Mouse (Mus musculus): ENCODE measurements around the gene Herc3. TPM values are rescaled to one million over a fixed set of nuclear protein-coding genes. Genes with fewer than 3 reads are reported as not detected.
"Not testable (repeated sequence)": the region's sequence is repeated elsewhere in the genome, so short reads cannot be mapped to it uniquely, and the experiment has no call there.

The Herc3 gene
- polyA plus RNA-seq, 1 experiment = 95.9 TPM

DNA sequence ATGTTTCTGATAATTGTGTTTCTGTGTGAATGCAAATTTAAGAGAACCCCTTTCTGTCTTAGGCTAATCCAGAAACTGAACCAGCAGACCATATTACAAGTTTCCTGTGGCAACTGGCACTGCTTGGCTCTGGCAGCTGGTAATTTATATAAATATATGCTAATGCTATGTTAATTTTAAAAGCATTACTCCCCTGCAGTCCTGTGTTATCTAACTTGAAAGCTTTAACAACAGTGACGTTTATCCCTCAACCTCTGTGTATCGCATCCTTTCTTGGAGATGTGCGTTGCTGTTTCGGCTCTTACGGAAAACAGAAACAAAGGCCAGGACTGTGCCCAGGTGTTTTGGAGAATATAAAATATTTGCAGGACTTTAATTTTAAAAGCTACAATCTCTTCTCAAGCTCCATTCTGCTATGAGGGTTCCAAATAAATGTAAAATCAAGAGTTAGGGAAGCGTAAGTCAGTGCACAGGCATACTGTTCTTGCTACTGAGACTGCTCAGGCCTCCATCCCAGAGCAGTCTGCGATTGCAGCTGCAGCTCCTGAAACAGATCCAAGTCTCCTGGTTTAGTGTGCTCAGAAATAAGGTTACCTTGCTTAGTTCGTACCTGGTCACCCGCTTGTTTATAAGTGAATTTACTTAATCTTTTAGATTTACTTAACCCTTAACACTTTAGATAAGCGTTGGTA is 24.6 kb downstream of the Herc3 start:
- TF ChIP-seq CTCF (IDR thresholded peaks at IDR 0.05; ENCODE audit: borderline replicate concordance, control insufficient read depth, extremely low read depth, insufficient read depth, low read length, poor library complexity) (no peak), POLR2A (IDR thresholded peaks at IDR 0.05; ENCODE audit: control insufficient read depth, extremely low read depth, insufficient read depth, low read length, poor library complexity) (no peak)

GRCm38 (mm10) chr6:58856494-58856893 is 25.2 kb downstream of the Herc3 start:
- 95% methylated on average over 2 of the region's 2 CpGs for WGBS
- no peak overlapping the region for H3K27ac ChIP-seq (ENCODE audit: control insufficient read depth, insufficient read depth, low read length)
- no peak overlapping the region for H3K4me3 ChIP-seq (ENCODE audit: control insufficient read depth, insufficient read depth, low read length)
- no peaks in the 10 kb centered on the region for H3K4me1 ChIP-seq (replicated peaks; ENCODE audit: control insufficient read depth, insufficient read depth, low read length)
- H3K36me3 ChIP-seq (ENCODE audit: control insufficient read depth, insufficient read depth, low read length) = peaks cover 50% of the 10 kb centered on the region
- TF ChIP-seq CTCF (IDR thresholded peaks at IDR 0.05; ENCODE audit: borderline replicate concordance, control insufficient read depth, extremely low read depth, insufficient read depth, low read length, poor library complexity) = no peak
- no peak for TF ChIP-seq POLR2A (IDR thresholded peaks at IDR 0.05; ENCODE audit: control insufficient read depth, extremely low read depth, insufficient read depth, low read length, poor library complexity)
- no peak for DNase-seq
- no peaks in the 10 kb centered on the region for H3K27me3 ChIP-seq (ENCODE audit: control insufficient read depth, insufficient read depth, low read length)

More for the DNA sequence above, 24.6 kb downstream of the Herc3 start:
- no peak for DNase-seq
- WGBS = 96% methylated on average over 10 of the region's 10 CpGs
- H3K27me3 ChIP-seq (ENCODE audit: control insufficient read depth, insufficient read depth, low read length) = no peaks in the 10 kb centered on the region
- H3K36me3 ChIP-seq (ENCODE audit: control insufficient read depth, insufficient read depth, low read length) = peaks cover 50% of the 10 kb centered on the region
- no peak overlapping the region for H3K4me3 ChIP-seq (ENCODE audit: control insufficient read depth, insufficient read depth, low read length)
- no peaks in the 10 kb centered on the region for H3K4me1 ChIP-seq (replicated peaks; ENCODE audit: control insufficient read depth, insufficient read depth, low read length)
- no peak overlapping the region for H3K27ac ChIP-seq (ENCODE audit: control insufficient read depth, insufficient read depth, low read length)

DNA sequence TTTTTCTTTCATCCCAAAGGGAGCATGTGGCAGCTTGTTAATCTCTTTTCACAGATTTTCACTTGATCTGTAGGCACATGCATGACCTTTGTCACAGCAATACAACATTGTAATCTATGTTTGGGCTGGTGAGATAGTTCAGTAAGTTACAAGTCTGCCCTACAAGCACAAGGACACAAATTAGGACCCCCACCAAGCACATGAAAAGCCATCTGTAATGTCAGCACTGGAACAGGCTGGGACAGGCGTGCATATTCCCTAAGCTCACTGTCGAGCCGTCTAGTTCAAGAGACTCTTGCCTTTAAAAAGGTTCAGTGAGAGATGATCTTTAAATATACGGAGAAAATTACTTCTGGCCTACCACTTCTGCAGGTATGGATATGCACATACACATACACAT is 28.3 kb downstream of the Herc3 start:
- Histone ChIP-seq H3K4me1 (replicated peaks; ENCODE audit: control insufficient read depth, insufficient read depth, low read length) (no peaks in the 10 kb centered on the region), H3K4me3 (ENCODE audit: control insufficient read depth, insufficient read depth, low read length) (no peak overlapping the region), H3K27ac (ENCODE audit: control insufficient read depth, insufficient read depth, low read length) (no peak overlapping the region), H3K36me3 (ENCODE audit: control insufficient read depth, insufficient read depth, low read length) (peaks cover 60% of the 10 kb centered on the region), H3K27me3 (ENCODE audit: control insufficient read depth, insufficient read depth, low read length) (no peaks in the 10 kb centered on the region)
- no peak for TF ChIP-seq POLR2A (IDR thresholded peaks at IDR 0.05; ENCODE audit: control insufficient read depth, extremely low read depth, insufficient read depth, low read length, poor library complexity)
- TF ChIP-seq CTCF (IDR thresholded peaks at IDR 0.05; ENCODE audit: borderline replicate concordance, control insufficient read depth, extremely low read depth, insufficient read depth, low read length, poor library complexity) = no peak
- WGBS = 96% methylated on average over 4 of the region's 4 CpGs
- no peak for DNase-seq

DNA sequence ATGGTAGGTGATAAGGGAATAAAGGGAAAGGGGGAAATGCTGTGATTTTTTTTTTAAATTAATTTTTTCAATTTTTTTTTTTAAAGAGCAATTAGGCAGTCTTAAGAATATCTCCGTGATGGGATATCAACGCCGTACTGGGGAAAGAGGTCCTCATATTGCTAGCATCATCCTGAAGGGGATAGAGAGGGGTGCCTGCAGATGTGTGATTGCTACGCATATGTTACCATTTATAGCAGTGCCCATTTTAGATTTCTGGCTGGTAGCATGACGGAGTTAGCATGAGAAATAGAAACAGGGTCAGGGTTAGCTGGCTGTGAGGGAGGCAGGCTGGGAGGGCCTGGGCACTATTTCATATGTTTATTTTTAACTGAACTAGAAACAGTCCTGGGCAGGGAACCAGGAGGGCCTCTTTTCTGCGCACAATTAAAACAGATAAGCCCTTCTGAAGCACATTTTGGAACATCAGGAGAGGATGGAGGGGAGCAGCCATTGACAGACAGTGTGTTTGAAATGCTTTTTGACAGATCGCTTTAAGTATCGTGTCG is 31.3 kb downstream of the Herc3 start:
- 97% methylated on average over 9 of the region's 9 CpGs for WGBS
- Histone ChIP-seq H3K4me1 (replicated peaks; ENCODE audit: control insufficient read depth, insufficient read depth, low read length) (no peaks in the 10 kb centered on the region), H3K36me3 (ENCODE audit: control insufficient read depth, insufficient read depth, low read length) (peaks cover 33% of the 10 kb centered on the region), H3K27ac (ENCODE audit: control insufficient read depth, insufficient read depth, low read length) (no peak overlapping the region), H3K27me3 (ENCODE audit: control insufficient read depth, insufficient read depth, low read length) (no peaks in the 10 kb centered on the region), H3K4me3 (ENCODE audit: control insufficient read depth, insufficient read depth, low read length) (no peak overlapping the region)
- DNase-seq = no peak
- no peak for TF ChIP-seq CTCF (IDR thresholded peaks at IDR 0.05; ENCODE audit: borderline replicate concordance, control insufficient read depth, extremely low read depth, insufficient read depth, low read length, poor library complexity)
- no peak for TF ChIP-seq POLR2A (IDR thresholded peaks at IDR 0.05; ENCODE audit: control insufficient read depth, extremely low read depth, insufficient read depth, low read length, poor library complexity)

GRCm38 (mm10) chr6:58863631-58864235 is 32.5 kb downstream of the Herc3 start:
- no peak for TF ChIP-seq CTCF (IDR thresholded peaks at IDR 0.05; ENCODE audit: borderline replicate concordance, control insufficient read depth, extremely low read depth, insufficient read depth, low read length, poor library complexity)
- no peak for TF ChIP-seq POLR2A (IDR thresholded peaks at IDR 0.05; ENCODE audit: control insufficient read depth, extremely low read depth, insufficient read depth, low read length, poor library complexity)
- Histone ChIP-seq H3K4me1 (replicated peaks; ENCODE audit: control insufficient read depth, insufficient read depth, low read length) (no peaks in the 10 kb centered on the region), H3K4me3 (ENCODE audit: control insufficient read depth, insufficient read depth, low read length) (no peak overlapping the region), H3K36me3 (ENCODE audit: control insufficient read depth, insufficient read depth, low read length) (peaks cover 30% of the 10 kb centered on the region), H3K27me3 (ENCODE audit: control insufficient read depth, insufficient read depth, low read length) (no peaks in the 10 kb centered on the region), H3K27ac (ENCODE audit: control insufficient read depth, insufficient read depth, low read length) (no peak overlapping the region)
- no peak for DNase-seq
- WGBS = 96% methylated on average over 4 of the region's 4 CpGs

DNA sequence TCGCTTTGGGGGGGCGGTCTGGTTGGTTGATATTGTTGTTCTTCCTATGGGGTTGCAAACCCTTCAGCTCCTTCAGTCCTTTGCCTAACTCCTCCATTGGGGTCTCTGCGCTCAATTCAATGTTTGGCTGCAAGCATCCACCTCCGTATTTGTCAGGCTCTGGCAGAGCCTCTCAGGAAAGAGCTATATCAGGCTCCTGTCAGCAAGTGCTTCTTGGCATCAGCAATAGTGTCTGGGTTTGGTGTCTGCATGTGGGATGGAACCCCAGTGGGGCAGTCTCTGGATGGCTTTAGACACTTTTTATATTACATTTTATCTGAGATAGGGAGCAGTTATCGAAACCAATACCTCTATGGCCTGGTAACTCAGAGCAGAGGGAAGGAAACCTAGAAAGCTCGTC is 36.6 kb downstream of the Herc3 start:
- not testable (repeated sequence) for H3K4me3 ChIP-seq (ENCODE audit: control insufficient read depth, insufficient read depth, low read length); H3K27me3 ChIP-seq (ENCODE audit: control insufficient read depth, insufficient read depth, low read length); H3K4me1 ChIP-seq (replicated peaks; ENCODE audit: control insufficient read depth, insufficient read depth, low read length); DNase-seq; H3K27ac ChIP-seq (ENCODE audit: control insufficient read depth, insufficient read depth, low read length)
- peaks cover 13% of the 10 kb centered on the region; the same call in 1 of the 2 replicates for H3K36me3 ChIP-seq (ENCODE audit: control insufficient read depth, insufficient read depth, low read length)
- 97% methylated on average over 6 of the region's 6 CpGs for WGBS

Measured in thymus, adult 2 months (tissue).